Mouse (Mus musculus) lung, adult 2 months (tissue): ENCODE results near the gene Rtf2. TPM values are rescaled to one million over a fixed set of nuclear protein-coding genes. Genes with fewer than 3 reads are reported as not detected.

Experiments used
- DNase-seq: peaks from one replicate; pipeline ENCODE4 v3.0.0; 2022
- H3K4me1 ChIP-seq: fragments of 200-500 bp; 2 replicates; pipeline ENCODE4 v1.6.1; 2011; ENCODE audit warnings: low read length; ENCODE audit not compliant: control insufficient read depth, insufficient read depth
- H3K4me3 ChIP-seq: fragments of 200-500 bp; replicated peaks from 2 replicates; pipeline ENCODE3; 2011; ENCODE audit warnings: low read depth, mild to moderate bottlenecking, control low read depth, low read length; ENCODE audit errors: extremely low read depth
- CTCF ChIP-seq: fragments of 200-500 bp; IDR thresholded peaks from 2 replicates; pipeline ENCODE4 v1.5.1; 2011; ENCODE audit warnings: mild to moderate bottlenecking, low read length, control low read depth; ENCODE audit not compliant: insufficient read depth
- POLR2A ChIP-seq: fragments of 200-500 bp; IDR thresholded peaks from 2 replicates; pipeline ENCODE4 v1.6.1; 2011; ENCODE audit warnings: low read depth, mild to moderate bottlenecking, control low read depth, low read length, borderline replicate concordance; ENCODE audit errors: extremely low read depth
- WGBS: fragments of 180-500 bp; shearing (Covaris S2); methylation state at CpG from one replicate; pipeline ENCODE4 v1.1.7; 2018; 5-methylcytosine and 5-hydroxymethylcytosine counted together
- polyA plus RNA-seq: library from polyadenylated mRNA; depleted of rRNA; stranded (reverse); fragments of >200 nt; gene quantifications from 2 replicates; pipeline ENCODE4 v1.2.3, GENCODE M21; 2012

Rtf2 gene
- polyA plus RNA-seq, 1 experiment: 47.6 TPM

- no peak for DNase-seq
- 16% methylated on average over 10 of the region's 10 CpGs for WGBS
- Histone ChIP-seq H3K4me3 (no peak overlapping the region), H3K4me1 (peaks cover 2% of the 10 kb centered on the region; the same call in 1 of the 2 replicates)
- TF ChIP-seq CTCF: no peak
- no peak for TF ChIP-seq POLR2A
Observed at GRCm38 (mm10) chr2:172476707-172477260, 36.4 kb downstream of the Rtf2 start.

- DNase-seq: no peak
- 33% methylated on average over 3 of the region's 3 CpGs for WGBS
- H3K4me1 ChIP-seq: peaks cover 2% of the 10 kb centered on the region; the same call in 1 of the 2 replicates
- TF ChIP-seq POLR2A (no peak), CTCF (no peak)
- H3K4me3 ChIP-seq: no peak overlapping the region
Observed at GRCm38 (mm10) chr2:172477350-172477749, 37.0 kb downstream of the Rtf2 start.

DNA sequence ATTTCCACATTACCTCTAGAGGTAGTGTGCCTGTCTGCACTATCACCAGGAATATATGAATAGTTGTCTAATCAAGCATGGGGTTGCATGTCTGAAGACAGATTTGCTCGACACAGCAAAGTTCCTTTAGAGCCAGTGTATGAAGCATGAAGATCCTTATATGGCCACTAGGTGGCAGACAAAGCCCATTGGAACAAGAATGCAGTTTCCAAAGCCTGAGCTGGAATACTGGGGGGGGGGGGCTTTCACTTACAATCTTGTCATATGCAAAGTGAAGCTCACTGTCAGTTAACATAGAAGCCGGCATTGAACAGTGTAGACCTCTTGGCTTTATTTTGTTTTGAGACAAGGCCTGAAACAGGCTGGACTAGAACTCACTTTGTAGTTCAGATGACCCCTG is 37.5 kb downstream of the Rtf2 start:
- H3K4me3 ChIP-seq: no peak overlapping the region
- TF ChIP-seq POLR2A (no peak), CTCF (0 out of 2 replicates have a peak, but pooled peaks have one; percentile 20)
- 3% methylated on average over 2 of the region's 2 CpGs for WGBS
- peaks cover 2% of the 10 kb centered on the region; the same call in 1 of the 2 replicates for H3K4me1 ChIP-seq
- DNase-seq: no peak

DNA sequence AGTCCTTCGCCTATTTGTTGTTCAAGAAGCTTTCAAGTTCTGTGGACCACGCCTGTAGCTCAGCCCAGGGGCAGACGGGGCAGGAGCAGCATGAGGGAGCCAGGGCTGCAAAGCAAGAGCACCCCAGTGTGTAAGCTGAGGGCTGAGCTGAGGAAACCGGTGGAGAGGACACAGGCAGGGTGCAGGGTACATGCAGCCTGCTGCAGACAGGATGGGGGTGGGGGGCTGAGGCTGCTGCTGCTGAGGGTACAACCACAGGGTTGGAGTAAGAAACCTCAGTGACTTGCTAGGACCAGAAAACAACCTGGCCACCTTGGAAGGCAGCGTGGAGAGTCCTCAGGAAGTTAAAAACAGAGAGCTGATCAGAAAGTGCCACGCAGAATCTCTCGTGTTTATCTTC is 39.9 kb downstream of the Rtf2 start:
- 60% methylated on average over 7 of the region's 7 CpGs for WGBS
- TF ChIP-seq POLR2A: no peak
- TF ChIP-seq CTCF: no peak
- Histone ChIP-seq H3K4me3 (no peak overlapping the region), H3K4me1 (no peaks in the 10 kb centered on the region; the same call in 1 of the 2 replicates)
- DNase-seq: no peak

DNA sequence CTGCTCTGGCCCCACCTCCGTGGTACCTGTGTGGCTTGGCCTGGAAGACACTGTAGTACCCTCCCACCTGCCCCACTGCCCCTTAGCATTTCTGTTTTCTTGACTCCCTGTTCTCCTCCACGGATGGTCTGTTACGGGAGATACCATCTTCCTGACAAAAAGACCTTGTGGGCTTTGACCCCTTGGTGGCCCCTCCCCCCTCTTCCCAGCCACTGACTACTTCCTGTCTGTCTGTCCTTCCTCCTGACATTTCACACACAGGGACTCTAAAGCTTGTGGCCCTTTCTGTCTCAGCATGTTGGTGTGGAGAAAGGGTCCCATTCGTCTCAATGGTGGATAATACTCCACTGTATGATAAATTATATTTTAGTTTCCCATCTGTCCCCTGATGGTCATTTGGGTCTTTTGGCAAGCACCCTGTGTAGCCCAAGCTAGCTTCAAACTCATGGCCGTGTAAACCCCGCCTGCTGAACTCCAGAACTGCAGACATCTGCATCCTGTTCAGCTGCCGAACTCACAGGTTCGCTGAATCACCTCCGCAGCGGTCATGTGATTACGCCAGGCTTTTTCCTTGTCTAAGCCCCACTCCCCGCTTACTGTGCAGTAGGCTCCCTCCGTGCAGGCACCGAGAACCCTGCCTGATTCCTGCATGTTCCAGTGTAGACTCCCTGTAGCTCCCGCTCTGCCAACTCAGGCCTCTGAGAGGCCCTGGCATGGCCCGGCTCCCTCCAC is 41.5 kb downstream of the Rtf2 start:
- Histone ChIP-seq H3K4me3 (no peak overlapping the region), H3K4me1 (no peaks in the 10 kb centered on the region; the same call in 1 of the 2 replicates)
- 76% methylated on average over 16 of the region's 16 CpGs for WGBS
- TF ChIP-seq POLR2A (no peak), CTCF (no peak)
- DNase-seq: no peak

GRCm38 (mm10) chr2:172483766-172484413 is 43.5 kb downstream of the Rtf2 start:
- Histone ChIP-seq H3K4me3 (no peak overlapping the region), H3K4me1 (no peaks in the 10 kb centered on the region)
- no peak for TF ChIP-seq POLR2A
- no peak for TF ChIP-seq CTCF
- WGBS: 82% methylated on average over 14 of the region's 14 CpGs
- DNase-seq: no peak

- TF ChIP-seq POLR2A (no peak), CTCF (no peak)
- 45% methylated on average over 12 of the region's 12 CpGs for whole genome bisulfite sequencing
- Histone ChIP-seq H3K4me1 (no peaks in the 10 kb centered on the region), H3K4me3 (no peak overlapping the region)
- DNase-seq: no peak
Observed at GRCm38 (mm10) chr2:172484696-172485370, 44.5 kb downstream of the Rtf2 start.

DNA sequence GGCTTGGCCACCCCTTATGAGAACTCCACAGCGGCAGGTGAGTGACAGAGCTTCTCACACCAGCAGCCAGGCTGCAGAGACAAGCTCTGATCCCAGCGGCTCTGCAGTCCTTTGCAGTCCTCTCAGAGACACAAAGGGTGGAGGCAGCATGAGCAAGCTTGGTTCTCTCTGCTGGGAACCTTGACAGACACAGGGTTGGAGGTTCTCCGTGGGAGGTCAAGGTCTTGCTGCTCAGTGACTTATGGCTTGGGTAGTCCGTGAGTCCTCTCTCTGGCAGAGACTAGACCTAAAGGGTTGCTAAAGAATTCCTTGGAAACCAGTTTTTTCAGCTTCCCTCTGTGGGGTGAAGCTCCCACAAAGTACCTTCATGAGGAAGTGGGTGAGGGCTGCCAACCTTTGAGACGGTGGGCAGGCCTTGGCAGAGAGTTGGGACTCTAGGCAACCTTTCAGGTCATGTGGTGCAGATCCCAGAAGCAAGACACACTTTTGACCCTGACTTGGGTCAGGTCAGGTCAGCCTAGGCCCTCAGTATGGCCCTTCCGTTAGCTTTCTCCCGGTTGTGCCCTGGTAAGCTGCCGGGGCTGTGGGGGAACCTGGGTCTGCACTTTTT is 56.5 kb downstream of the Rtf2 start:
- no peak overlapping the region for H3K4me3 ChIP-seq
- H3K4me1 ChIP-seq: no peaks in the 10 kb centered on the region
- no peak for TF ChIP-seq POLR2A
- no peak for TF ChIP-seq CTCF
- no peak for DNase-seq
- WGBS: 68% methylated on average over 8 of the region's 8 CpGs

- TF ChIP-seq CTCF (no peak), POLR2A (no peak)
- 39% methylated on average over 3 of the region's 3 CpGs for WGBS
Observed at GRCm38 (mm10) chr2:172498823-172499222, 58.5 kb downstream of the Rtf2 start.

More at GRCm38 (mm10) chr2:172498823-172499222, 58.5 kb downstream of the Rtf2 start:
- no peak overlapping the region for H3K4me3 ChIP-seq
- DNase-seq: no peak
- H3K4me1 ChIP-seq: no peaks in the 10 kb centered on the region
